Mouse (Mus musculus) cerebellum, adult 2 months (tissue): ENCODE measurements at regions not wholly inside any gene's neighbourhood (a gene's known extent, or its start where the extent isn't known, plus 50 kb on each side); places are given as distances from the start of the nearest gene placed in this dataset.

Experiments
- CTCF ChIP-seq: fragments of 200-500 bp; IDR thresholded peaks from 2 replicates; pipeline ENCODE4 v1.5.1; 2011; ENCODE audit warnings: low read depth, mild to moderate bottlenecking, control low read depth, low read length, moderate library complexity, borderline replicate concordance; ENCODE audit not compliant: insufficient read depth
- POLR2A ChIP-seq: fragments of 200-500 bp; IDR thresholded peaks from 2 replicates; pipeline ENCODE4 v1.6.1; 2011; ENCODE audit warnings: low read length, control low read depth, borderline replicate concordance; ENCODE audit not compliant: insufficient read depth

DNA sequence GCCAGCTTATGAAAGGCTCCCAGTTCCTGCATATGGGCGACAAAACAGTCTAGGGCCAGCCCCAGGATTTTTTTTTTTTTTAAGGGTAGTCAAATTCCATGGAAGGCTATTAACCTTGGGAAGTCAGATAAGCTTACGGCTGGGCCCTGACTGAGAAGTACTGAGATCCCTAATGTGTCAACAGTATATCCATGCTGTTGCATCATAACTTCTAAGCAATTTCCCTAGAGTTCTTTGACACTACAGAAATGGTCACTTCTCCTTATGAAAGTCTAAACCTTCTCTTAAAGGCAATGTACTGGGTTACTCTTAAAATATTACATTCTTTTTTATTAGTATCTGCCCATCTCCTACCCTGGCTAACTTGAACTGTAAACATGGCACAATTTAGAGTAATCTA, 101.1 kb upstream of the Inhba start:
- TF ChIP-seq CTCF = no peak
- no peak for TF ChIP-seq POLR2A
